Mouse (Mus musculus): Measurements from ENCODE around the gene Mrgbp. TPM values are rescaled to one million over a fixed set of nuclear protein-coding genes. Genes with fewer than 3 reads are reported as not detected.

The Mrgbp gene
- total RNA-seq (2017), result 31.9 and 43.0 TPM in 2 replicates

- no peak for ATAC-seq (replicated peaks; ENCODE audit: low read depth, poor library complexity, severe bottlenecking)
Measured at GRCm38 (mm10) chr2:180581002-180581401, at the start of gene Mrgbp. Gene Mrgbp (plus strand): TSS chr2:180581304.

GRCm38 (mm10) chr2:180531671-180532385 is 49.3 kb upstream of the Mrgbp start:
- no peak for ATAC-seq (replicated peaks; ENCODE audit: low read depth, poor library complexity, severe bottlenecking)

GRCm38 (mm10) chr2:180532386-180532995 is 48.6 kb upstream of the Mrgbp start:
- no peak for ATAC-seq (replicated peaks; ENCODE audit: low read depth, poor library complexity, severe bottlenecking)

- ATAC-seq (replicated peaks; ENCODE audit: low read depth, poor library complexity, severe bottlenecking), result 0 out of 2 replicates have a peak, but pooled peaks have one; percentile 42
Measured at GRCm38 (mm10) chr2:180533237-180533636, 47.9 kb upstream of the Mrgbp start.

GRCm38 (mm10) chr2:180543675-180544074 is 37.4 kb upstream of the Mrgbp start:
- ATAC-seq (replicated peaks; ENCODE audit: low read depth, poor library complexity, severe bottlenecking), result no peak

GRCm38 (mm10) chr2:180545046-180545445 is 36.1 kb upstream of the Mrgbp start:
- no peak for ATAC-seq (replicated peaks; ENCODE audit: low read depth, poor library complexity, severe bottlenecking)

GRCm38 (mm10) chr2:180547384-180548106 is 33.6 kb upstream of the Mrgbp start:
- no peak for ATAC-seq (replicated peaks; ENCODE audit: low read depth, poor library complexity, severe bottlenecking)

GRCm38 (mm10) chr2:180552340-180552739 is 28.8 kb upstream of the Mrgbp start:
- no peak for ATAC-seq (replicated peaks; ENCODE audit: low read depth, poor library complexity, severe bottlenecking)

- no peak for ATAC-seq (replicated peaks; ENCODE audit: low read depth, poor library complexity, severe bottlenecking)
Measured at GRCm38 (mm10) chr2:180555219-180555618, 25.9 kb upstream of the Mrgbp start.

- ATAC-seq (replicated peaks; ENCODE audit: low read depth, poor library complexity, severe bottlenecking), result peak; percentile 87
Measured at GRCm38 (mm10) chr2:180556470-180556869, 24.6 kb upstream of the Mrgbp start.

- no peak for ATAC-seq (replicated peaks; ENCODE audit: low read depth, poor library complexity, severe bottlenecking)
Measured at GRCm38 (mm10) chr2:180560245-180560644, 20.9 kb upstream of the Mrgbp start.

GRCm38 (mm10) chr2:180562146-180562545 is 19.0 kb upstream of the Mrgbp start:
- no peak for ATAC-seq (replicated peaks; ENCODE audit: low read depth, poor library complexity, severe bottlenecking)

- no peak for ATAC-seq (replicated peaks; ENCODE audit: low read depth, poor library complexity, severe bottlenecking)
Measured at GRCm38 (mm10) chr2:180563296-180563695, 17.8 kb upstream of the Mrgbp start.

- ATAC-seq (replicated peaks; ENCODE audit: low read depth, poor library complexity, severe bottlenecking), result no peak
Measured at GRCm38 (mm10) chr2:180563841-180564240, 17.3 kb upstream of the Mrgbp start.

- ATAC-seq (replicated peaks; ENCODE audit: low read depth, poor library complexity, severe bottlenecking), result peak; percentile 85
Measured at GRCm38 (mm10) chr2:180566240-180566913, 14.7 kb upstream of the Mrgbp start.

- ATAC-seq (replicated peaks; ENCODE audit: low read depth, poor library complexity, severe bottlenecking), result no peak
Measured at GRCm38 (mm10) chr2:180569028-180569643, 12.0 kb upstream of the Mrgbp start.

- no peak for ATAC-seq (replicated peaks; ENCODE audit: low read depth, poor library complexity, severe bottlenecking)
Measured at GRCm38 (mm10) chr2:180576482-180576881, 4.6 kb upstream of the Mrgbp start.

- peak; percentile 62 for ATAC-seq (replicated peaks; ENCODE audit: low read depth, poor library complexity, severe bottlenecking)
Measured at GRCm38 (mm10) chr2:180578686-180579085, 2.4 kb upstream of the Mrgbp start.

GRCm38 (mm10) chr2:180582481-180583153 is 1.5 kb downstream of the Mrgbp start:
- peak; percentile 87 for ATAC-seq (replicated peaks; ENCODE audit: low read depth, poor library complexity, severe bottlenecking)

GRCm38 (mm10) chr2:180583154-180583507 is 2.0 kb downstream of the Mrgbp start:
- no peak for ATAC-seq (replicated peaks; ENCODE audit: low read depth, poor library complexity, severe bottlenecking)
